Mouse (Mus musculus) heart, adult 2 months (tissue): ENCODE measurements around the gene Cd209a.

ENCODE experiments used
- CTCF ChIP-seq: fragments of 200-600 bp; IDR thresholded peaks from 2 replicates; pipeline ENCODE4 v1.8.1; 2022; ENCODE audit warnings: antibody characterized with exemption, mild to moderate bottlenecking, moderate library complexity
- POLR2A ChIP-seq: fragments of 200-500 bp; IDR thresholded peaks from 2 replicates; pipeline ENCODE4 v1.6.1; 2011; ENCODE audit warnings: mild to moderate bottlenecking, low read depth, low read length, control low read depth; ENCODE audit not compliant: insufficient read depth

GRCm38 (mm10) chr8:3694121-3694520 is 54.7 kb downstream of the Cd209a start, which contains the start of gene Fcer2a:
- TF ChIP-seq POLR2A = no peak
- TF ChIP-seq CTCF = no peak
